Mouse (Mus musculus) layer of hippocampus, adult 8-10 months (tissue): ENCODE data around the gene Castor2. TPM values are rescaled to one million over a fixed set of nuclear protein-coding genes. Genes with fewer than 3 reads are reported as not detected.

Experiments
- total RNA-seq, 4 experiments: library from RNA; stranded (reverse); gene quantifications; 2 replicates each; pipeline ENCODE4 v1.2.4; 2022

Gene Castor2
- total RNA-seq, 4 experiments from 2014 or later, result 53.3 to 102 (median 68.7) TPM

Other genes starting within 250 kb of the Castor2 start
- gene Rcc1l, start 77.1 kb downstream of the Castor2 start, total RNA-seq, result 10 to 100 TPM; 15.6 to 18.8 (median 16.9) TPM
- 10 to 100 TPM; 16.1 to 19.6 (median 16.4) TPM for gene Gtf2ird2, start 84.3 kb downstream of the Castor2 start, total RNA-seq
- 10 to 100 TPM in 2 of 4 experiments, 1 to 10 TPM in 2; 6.3 to 25.6 (median 14.7) TPM for gene Ncf1, start 129.9 kb downstream of the Castor2 start, total RNA-seq
- 100 to 1,000 TPM; 200 to 239 (median 224) TPM for gene Gtf2i, start 215.0 kb downstream of the Castor2 start, total RNA-seq